15 mouse cellular contexts compared by ENCODE assay signal in the genomic region with DNA sequence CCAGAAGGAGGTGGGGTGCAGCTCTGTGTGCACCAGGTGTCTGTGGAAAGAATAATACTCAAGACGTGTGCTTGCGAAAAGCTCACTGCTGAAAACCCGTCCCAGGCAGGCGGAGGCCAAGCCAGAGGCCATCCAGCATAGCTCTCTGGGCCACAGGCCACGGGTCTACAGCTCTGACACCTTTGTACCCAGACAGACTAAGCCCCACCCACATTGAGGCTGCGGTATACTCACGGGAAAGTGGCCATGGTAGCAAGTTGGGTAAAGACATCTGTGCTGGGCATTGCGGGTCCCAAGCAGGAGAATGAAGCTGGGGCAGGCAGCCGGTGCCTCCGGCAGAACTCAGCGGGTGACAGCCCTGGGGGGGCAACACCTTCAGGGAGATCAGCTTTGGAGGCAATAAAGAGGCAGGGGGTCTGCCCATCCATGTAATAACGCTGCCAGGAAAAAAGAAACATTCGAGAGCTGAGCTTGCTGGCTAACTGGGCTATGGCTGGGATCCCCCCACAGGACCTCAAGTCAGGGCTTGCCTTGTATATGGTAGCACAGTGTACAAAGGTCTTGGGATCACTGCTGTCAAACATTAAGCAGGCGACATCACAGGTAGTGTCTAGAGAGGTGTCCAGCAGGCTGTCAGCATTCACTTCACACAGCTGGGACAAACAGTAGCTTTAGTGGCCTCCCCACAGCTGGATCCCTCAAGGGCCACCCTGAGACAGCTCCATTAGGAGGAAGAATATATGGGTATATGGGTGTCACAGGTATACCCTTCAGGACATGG. TPM values are rescaled to one million over a fixed set of nuclear protein-coding genes. Genes with fewer than 3 reads are reported as not detected.
DNase-seq lines count a peak whose midpoint lies in the region; ATAC-seq and TF ChIP-seq lines count a peak whose summit lies in the region.
"Had no signal": no experiment of that assay in that cellular context is flagged by ENCODE, and none has a peak within 500 bp of the region (broad histone marks: within the 10 kb centered on the region; RNA-seq: fewer than 3 reads in every experiment).

No protein-coding gene starts in this region.

- H3K4me2 ChIP-seq in stomach, postnatal 0 days (replicated peaks; ENCODE audit: low read depth): no peak overlapping the region
- H3K4me2 ChIP-seq: heart, embryonic 15.5 days; limb, embryonic 12.5 days; stomach, embryonic 15.5 days had no signal

- peak; percentile 55 for DNase-seq in cerebellum, adult 9-11 months
- DNase-seq in cerebellum, postnatal 14 days: no peak
- no peak for DNase-seq in layer of hippocampus, adult 2 months (ENCODE audit: low spot score in 2 of 2)
- DNase-seq in layer of hippocampus, postnatal 36 days: no peak
- DNase-seq in kidney, postnatal 14 days: peak; percentile 64
- no peak for DNase-seq in stomach, postnatal 0 days (ENCODE audit: low spot score)
- DNase-seq in spleen, postnatal 4 days (ENCODE audit: low spot score in 2 of 2): no peak
- no peak for DNase-seq in neural tube, embryonic 10.5 days (ENCODE audit: extremely low spot score, low spot score)
- DNase-seq: adrenal gland, adult 2 months; cerebellum, postnatal 25 days; thymus, postnatal 25 days had no signal

- H3K9ac ChIP-seq in stomach, postnatal 0 days (ENCODE audit: low read length): no peak overlapping the region
- H3K9ac ChIP-seq: heart, embryonic 15.5 days; limb, embryonic 12.5 days; stomach, embryonic 15.5 days had no signal

- 79% methylated on average over 14 of the region's 14 CpGs for WGBS in stomach, postnatal 0 days

- TF ChIP-seq EP300 in stomach, postnatal 0 days (optimal IDR thresholded peaks at IDR 0.05): no peak

- peaks cover 33% of the 10 kb centered on the region for H3K36me3 ChIP-seq in stomach, postnatal 0 days (ENCODE audit: control insufficient read depth, insufficient read depth, low read length)

- TF ChIP-seq CTCF in layer of hippocampus, adult 2 months (conservative IDR thresholded peaks at IDR 0.05): no peak
- TF ChIP-seq CTCF in stomach, postnatal 0 days (IDR thresholded peaks at IDR 0.05; ENCODE audit: low read depth): no peak

- peaks cover 15% of the 10 kb centered on the region for H3K4me1 ChIP-seq in stomach, postnatal 0 days (replicated peaks; ENCODE audit: control insufficient read depth, insufficient read depth)

- ATAC-seq in stomach, postnatal 0 days (ENCODE audit: low FRiP score, low TSS enrichment): no peak
- ATAC-seq: lung, postnatal 0 days had no signal

- H3K27me3 ChIP-seq in stomach, postnatal 0 days (ENCODE audit: control insufficient read depth, insufficient read depth, low read length): no peaks in the 10 kb centered on the region
- H3K27me3 ChIP-seq: heart, embryonic 15.5 days; limb, embryonic 12.5 days; stomach, embryonic 15.5 days had no signal

- H3K9me3 ChIP-seq in stomach, postnatal 0 days (ENCODE audit: control insufficient read depth, low read length): no peaks in the 10 kb centered on the region
- H3K9me3 ChIP-seq: heart, embryonic 15.5 days; limb, embryonic 12.5 days; stomach, embryonic 15.5 days had no signal

- no peak overlapping the region for H3K4me3 ChIP-seq in layer of hippocampus, adult 2 months
- H3K4me3 ChIP-seq in stomach, postnatal 0 days (ENCODE audit: low read depth, low read length): no peak overlapping the region
- H3K4me3 ChIP-seq: heart, embryonic 15.5 days; limb, embryonic 12.5 days; stomach, embryonic 15.5 days had no signal

- peak overlapping the region; percentile 14; the same call in 1 of the 2 replicates for H3K27ac ChIP-seq in layer of hippocampus, adult 2 months
- peak overlapping the region; percentile 35; the same call in 1 of the 2 replicates for H3K27ac ChIP-seq in stomach, postnatal 0 days (replicated peaks)
- H3K27ac ChIP-seq: heart, embryonic 15.5 days; limb, embryonic 12.5 days had no signal

RNA-seq across cellular contexts. Expression of a gene that starts 1.9 kb away (rescaled TPM):
- 10 to 100 TPM; 30.0 to 33.9 TPM for total RNA-seq in layer of hippocampus, adult 2 months (2021)
- total RNA-seq in layer of hippocampus, postnatal 36 days (2021): 10 to 100 TPM; 29.0 to 30.4 TPM
- 1.8 and 2.3 TPM in 2 replicates for polyA plus RNA-seq in stomach, postnatal 0 days (2015; fragmentation: Nextera tagmentation; extraction: Ambion mirVana)

RNA-seq across cellular contexts. Expression of a gene that starts 2.5 kb away (rescaled TPM):
- total RNA-seq in layer of hippocampus, adult 2 months (2021): 10 to 100 TPM; 43.0 to 44.8 TPM
- 10 to 100 TPM; 47.9 to 49.0 TPM for total RNA-seq in layer of hippocampus, postnatal 36 days (2021)
- 3.1 and 4.3 TPM in 2 replicates for polyA plus RNA-seq in stomach, postnatal 0 days (2015; fragmentation: Nextera tagmentation; extraction: Ambion mirVana)

RNA-seq across cellular contexts. Expression of a gene that starts 5.0 kb away (rescaled TPM):
- 100 to 1,000 TPM in 1 of 2 experiments, 10 to 100 TPM in 1; 95.9 to 107 TPM for total RNA-seq in layer of hippocampus, adult 2 months (2021)
- 100 to 1,000 TPM; 102 to 103 TPM for total RNA-seq in layer of hippocampus, postnatal 36 days (2021)
- polyA plus RNA-seq in stomach, postnatal 0 days (2015; fragmentation: Nextera tagmentation; extraction: Ambion mirVana): 10.7 and 13.2 TPM in 2 replicates

RNA-seq across cellular contexts. Expression of a gene that starts 6.4 kb away (rescaled TPM):
- total RNA-seq in layer of hippocampus, adult 2 months (2021): 100 to 1,000 TPM; 164 to 175 TPM
- total RNA-seq in layer of hippocampus, postnatal 36 days (2021): 100 to 1,000 TPM; 163 to 164 TPM
- polyA plus RNA-seq in stomach, postnatal 0 days (2015; fragmentation: Nextera tagmentation; extraction: Ambion mirVana): 215 and 224 TPM in 2 replicates

RNA-seq across cellular contexts. Expression of a gene that starts 11.0 kb away (rescaled TPM):
- total RNA-seq in layer of hippocampus, adult 2 months (2021): 10 to 100 TPM; 58.0 to 61.1 TPM
- total RNA-seq in layer of hippocampus, postnatal 36 days (2021): 10 to 100 TPM; 58.1 to 61.0 TPM
- polyA plus RNA-seq in stomach, postnatal 0 days (2015; fragmentation: Nextera tagmentation; extraction: Ambion mirVana): 29.7 and 31.5 TPM in 2 replicates

Comparison
In these comparisons a context has a peak if more than half of its experiments do, and no peak if none do; other contexts are left out.
1. DNase-seq: peak in cerebellum, adult 9-11 months (single experiment) and kidney, postnatal 14 days (single experiment); none in cerebellum, postnatal 14 days (0 of 2), layer of hippocampus, adult 2 months (0 of 2), layer of hippocampus, postnatal 36 days (0 of 2), stomach, postnatal 0 days (single experiment), spleen, postnatal 4 days (0 of 2) and neural tube, embryonic 10.5 days (single experiment).